Comparison of ENCODE assay signal across 9 mouse cellular contexts in the genomic region with DNA sequence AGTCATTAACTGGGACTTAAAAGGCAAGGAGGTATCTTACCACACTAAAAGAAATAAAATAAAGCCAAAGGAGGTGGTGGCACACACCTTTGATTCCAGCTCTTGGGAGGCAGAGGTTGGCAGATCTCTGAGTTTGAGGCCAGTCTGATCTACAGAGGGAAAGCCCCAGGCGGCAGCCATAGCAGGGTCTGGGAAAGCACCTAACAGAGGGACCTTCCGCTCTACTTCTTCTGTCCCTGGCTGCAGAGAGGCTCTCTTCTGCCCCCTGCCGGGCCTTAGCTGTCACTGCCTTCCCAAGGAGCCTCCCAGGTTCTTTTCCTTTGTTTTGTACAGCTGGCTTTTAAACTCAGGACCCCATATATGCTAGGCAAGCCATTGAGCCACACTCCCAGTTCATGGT. TPM values are rescaled to one million over a fixed set of nuclear protein-coding genes. Genes with fewer than 3 reads are reported as not detected.
DNase-seq lines count a peak whose midpoint lies in the region; ATAC-seq and TF ChIP-seq lines count a peak whose summit lies in the region.
"Had no signal": no experiment of that assay in that cellular context is flagged by ENCODE, and none has a peak within 500 bp of the region (broad histone marks: within the 10 kb centered on the region; RNA-seq: fewer than 3 reads in every experiment).

No protein-coding gene starts in this region.

- 2% methylated on average over 3 of the region's 3 CpGs for WGBS in embryonic facial prominence, embryonic 10.5 days
- WGBS in heart, embryonic 12.5 days: 8% methylated on average over 3 of the region's 3 CpGs
- 2% methylated on average over 3 of the region's 3 CpGs for WGBS in kidney, embryonic 14.5 days
- 4% methylated on average over 3 of the region's 3 CpGs for WGBS in liver, embryonic 16.5 days (ENCODE audit: insufficient replicate concordance)
- WGBS in neural tube, embryonic 15.5 days: 3% methylated on average over 3 of the region's 3 CpGs

- H3K36me3 ChIP-seq in ES-E14 (ENCODE audit: control insufficient read depth, insufficient read depth, low read length, poor library complexity, severe bottlenecking): peaks cover 6% of the 10 kb centered on the region; the same call in 1 of the 2 replicates
- H3K36me3 ChIP-seq in embryonic facial prominence, embryonic 10.5 days (replicated peaks): no peaks in the 10 kb centered on the region
- H3K36me3 ChIP-seq in heart, embryonic 12.5 days: no peaks in the 10 kb centered on the region
- H3K36me3 ChIP-seq in kidney, embryonic 14.5 days (ENCODE audit: control insufficient read depth, insufficient read depth, low read length): no peaks in the 10 kb centered on the region
- H3K36me3 ChIP-seq in liver, embryonic 16.5 days (ENCODE audit: control insufficient read depth, insufficient read depth): no peaks in the 10 kb centered on the region
- no peaks in the 10 kb centered on the region for H3K36me3 ChIP-seq in neural tube, embryonic 15.5 days

- peak; percentile 83 for DNase-seq in ES-E14 (ENCODE audit: low read depth, low spot score)
- peak; percentile 65 for DNase-seq in adrenal gland, postnatal 25 days
- peak; percentile 82 for DNase-seq in embryonic facial prominence, embryonic 10.5 days (ENCODE audit: low spot score)
- peak; percentile 74 for DNase-seq in thymus, postnatal 4 days

- H3K4me1 ChIP-seq in ES-E14 (ENCODE audit: control insufficient read depth in 2 of 2, insufficient read depth in 2 of 2, low read length in 2 of 2, poor library complexity in 1 of 2): peaks cover 5 to 8% of the 10 kb centered on the region in 2 experiments; a peak in 3 of 4 replicates
- no peaks in the 10 kb centered on the region for H3K4me1 ChIP-seq in embryonic facial prominence, embryonic 10.5 days
- peaks cover 11% of the 10 kb centered on the region for H3K4me1 ChIP-seq in heart, embryonic 12.5 days (replicated peaks)
- H3K4me1 ChIP-seq in kidney, embryonic 14.5 days (ENCODE audit: control insufficient read depth, insufficient read depth, low read length): peaks cover 7% of the 10 kb centered on the region; the same call in 1 of the 2 replicates
- H3K4me1 ChIP-seq in liver, embryonic 16.5 days (ENCODE audit: control insufficient read depth, low read depth, low read length): peaks cover 2% of the 10 kb centered on the region
- H3K4me1 ChIP-seq in neural tube, embryonic 15.5 days: no peaks in the 10 kb centered on the region

- H3K27me3 ChIP-seq in embryonic facial prominence, embryonic 10.5 days (replicated peaks; ENCODE audit: low read depth, poor library complexity, severe bottlenecking): 0 out of 2 replicates have a peak, but pooled peaks cover 4% of the 10 kb centered on the region
- H3K27me3 ChIP-seq in heart, embryonic 12.5 days (replicated peaks): no peaks in the 10 kb centered on the region
- H3K27me3 ChIP-seq in kidney, embryonic 14.5 days (ENCODE audit: control insufficient read depth, insufficient read depth, low read length): no peaks in the 10 kb centered on the region
- no peaks in the 10 kb centered on the region for H3K27me3 ChIP-seq in liver, embryonic 16.5 days (ENCODE audit: control insufficient read depth, insufficient read depth, low read depth, low read length)
- H3K27me3 ChIP-seq in neural tube, embryonic 15.5 days (replicated peaks): no peaks in the 10 kb centered on the region

- no peaks in the 10 kb centered on the region for H3K9me3 ChIP-seq in ES-E14 (ENCODE audit: control insufficient read depth, insufficient read depth, low read depth, low read length)
- 0 out of 2 replicates have a peak, but pooled peaks cover 7% of the 10 kb centered on the region for H3K9me3 ChIP-seq in embryonic facial prominence, embryonic 10.5 days
- peaks cover 15% of the 10 kb centered on the region for H3K9me3 ChIP-seq in heart, embryonic 12.5 days (replicated peaks)
- no peaks in the 10 kb centered on the region for H3K9me3 ChIP-seq in kidney, embryonic 14.5 days (ENCODE audit: control insufficient read depth, low read length)
- H3K9me3 ChIP-seq in liver, embryonic 16.5 days (replicated peaks; ENCODE audit: control insufficient read depth, low read length): no peaks in the 10 kb centered on the region
- H3K9me3 ChIP-seq in neural tube, embryonic 15.5 days (replicated peaks): no peaks in the 10 kb centered on the region

- no peak overlapping the region for H3K4me2 ChIP-seq in heart, embryonic 12.5 days
- no peak overlapping the region for H3K4me2 ChIP-seq in kidney, embryonic 14.5 days (replicated peaks; ENCODE audit: low read depth, low read length)
- H3K4me2 ChIP-seq in liver, embryonic 16.5 days (ENCODE audit: low read depth, low read length): no peak overlapping the region
- no peak overlapping the region for H3K4me2 ChIP-seq in neural tube, embryonic 15.5 days

- no peak overlapping the region for H3K27ac ChIP-seq in ES-E14 (ENCODE audit: insufficient read depth, low read depth, low read length, poor library complexity, severe bottlenecking)
- H3K27ac ChIP-seq in embryonic facial prominence, embryonic 10.5 days (replicated peaks): no peak overlapping the region
- H3K27ac ChIP-seq in heart, embryonic 12.5 days (ENCODE audit: poor library complexity, severe bottlenecking): no peak overlapping the region
- no peak overlapping the region for H3K27ac ChIP-seq in kidney, embryonic 14.5 days (ENCODE audit: low read depth, low read length)
- H3K27ac ChIP-seq in liver, embryonic 16.5 days (ENCODE audit: low read length): no peak overlapping the region
- H3K27ac ChIP-seq in neural tube, embryonic 15.5 days (replicated peaks): no peak overlapping the region

- H3K9ac ChIP-seq in ES-E14 (ENCODE audit: insufficient read depth, low read depth, low read length, poor library complexity, severe bottlenecking): no peak overlapping the region
- no peak overlapping the region for H3K9ac ChIP-seq in heart, embryonic 12.5 days
- no peak overlapping the region for H3K9ac ChIP-seq in kidney, embryonic 14.5 days (ENCODE audit: low read depth, low read length)
- H3K9ac ChIP-seq in liver, embryonic 16.5 days (ENCODE audit: low read depth, low read length): no peak overlapping the region
- no peak overlapping the region for H3K9ac ChIP-seq in neural tube, embryonic 15.5 days (replicated peaks)

- ATAC-seq in heart, embryonic 12.5 days (ENCODE audit: insufficient number of reproducible peaks, low FRiP score): 0 out of 2 replicates have a peak, but pooled peaks have one; percentile 44
- ATAC-seq in kidney, embryonic 14.5 days (ENCODE audit: low FRiP score, low TSS enrichment): peak; percentile 71
- peak; percentile 41; the same call in 1 of the 2 replicates for ATAC-seq in liver, embryonic 16.5 days (ENCODE audit: low read depth)
- ATAC-seq in neural tube, embryonic 15.5 days (ENCODE audit: low FRiP score): 0 out of 2 replicates have a peak, but pooled peaks have one; percentile 45

- no peak overlapping the region for H3K4me3 ChIP-seq in ES-E14 (ENCODE audit: insufficient read depth in 1 of 2, low read depth in 1 of 2, low read length in 2 of 2, poor library complexity in 1 of 2, severe bottlenecking in 1 of 2)
- no peak overlapping the region for H3K4me3 ChIP-seq in embryonic facial prominence, embryonic 10.5 days
- H3K4me3 ChIP-seq in heart, embryonic 12.5 days: no peak overlapping the region
- no peak overlapping the region for H3K4me3 ChIP-seq in kidney, embryonic 14.5 days (ENCODE audit: low read length)
- H3K4me3 ChIP-seq in liver, embryonic 16.5 days (ENCODE audit: low read depth, low read length): no peak overlapping the region
- no peak overlapping the region for H3K4me3 ChIP-seq in neural tube, embryonic 15.5 days (replicated peaks)

- in situ Hi-C loops in ES-E14 (cut with MboI; ENCODE audit: low sequenced_read_pairs in 2 of 2, unreplicated experiment in 2 of 2): loop anchor here (10.0 to 25.0 kb wide), 2 partner anchors 182 to 270 kb away; partner anchors contain the start of gene Rps17 (in 1 of the 2)

TF ChIP-seq in ES-E14, 5 proteins besides CTCF, POLR2A, EP300 and RAD21:
- TF ChIP-seq MAFK (IDR thresholded peaks at IDR 0.05; ENCODE audit: insufficient read depth, low read depth, low read length) (no peak), HCFC1 (IDR thresholded peaks at IDR 0.05; ENCODE audit: borderline replicate concordance, insufficient read depth, low read length) (no peak), ZNF384 (IDR thresholded peaks at IDR 0.05; ENCODE audit: low read depth, low read length) (no peak), ZC3H11A (IDR thresholded peaks at IDR 0.05; ENCODE audit: borderline replicate concordance, low read depth, low read length) (no peak; the same call in 1 of the 2 replicates)

RNA-seq across cellular contexts. Expression of gene Slc28a1, which starts 40.4 kb away (rescaled TPM):
- total RNA-seq in ES-E14 (2012; rRNA removed): 44.8 and 69.2 TPM in 2 replicates
- 0.15 TPM in 1 of 2 replicates, not detected in the other for total RNA-seq in adrenal gland, postnatal 25 days (2021)
- 0.05 TPM in 1 of 2 replicates, not detected in the other for polyA plus RNA-seq in embryonic facial prominence, embryonic 10.5 days (2016; fragmentation: Nextera tagmentation; extraction: Ambion mirVana)
- polyA plus RNA-seq in heart, embryonic 12.5 days (2016; fragmentation: Nextera tagmentation; extraction: Ambion mirVana): 0.14 and 0.26 TPM in 2 replicates
- 0.41 TPM in 1 of 2 replicates, not detected in the other for polyA plus RNA-seq in kidney, embryonic 14.5 days (2014; fragmentation: Nextera tagmentation; extraction: Ambion mirVana)
- 0.90 and 0.96 TPM in 2 replicates for polyA plus RNA-seq in liver, embryonic 16.5 days (2015; fragmentation: Nextera tagmentation; extraction: Ambion mirVana)
- 0.05 and 0.17 TPM in 2 replicates for polyA plus RNA-seq in neural tube, embryonic 15.5 days (2015; fragmentation: Nextera tagmentation; extraction: Ambion mirVana)
- total RNA-seq: layer of hippocampus, postnatal 36 days had no signal

RNA-seq across cellular contexts. Expression of gene Pde8a, which starts 58.4 kb away (rescaled TPM):
- total RNA-seq in ES-E14 (2012; rRNA removed): 1.3 and 2.2 TPM in 2 replicates
- 29.9 and 34.0 TPM in 2 replicates for total RNA-seq in adrenal gland, postnatal 25 days (2021)
- polyA plus RNA-seq in embryonic facial prominence, embryonic 10.5 days (2016; fragmentation: Nextera tagmentation; extraction: Ambion mirVana): 2.2 and 2.4 TPM in 2 replicates
- polyA plus RNA-seq in heart, embryonic 12.5 days (2016; fragmentation: Nextera tagmentation; extraction: Ambion mirVana): 3.8 and 3.9 TPM in 2 replicates
- 4.0 and 7.6 TPM in 2 replicates for polyA plus RNA-seq in kidney, embryonic 14.5 days (2014; fragmentation: Nextera tagmentation; extraction: Ambion mirVana)
- 1.1 and 1.2 TPM in 2 replicates for polyA plus RNA-seq in liver, embryonic 16.5 days (2015; fragmentation: Nextera tagmentation; extraction: Ambion mirVana)
- polyA plus RNA-seq in neural tube, embryonic 15.5 days (2015; fragmentation: Nextera tagmentation; extraction: Ambion mirVana): 2.5 TPM in 2 replicates
